Mouse (Mus musculus) lung, adult 10 weeks (tissue): ENCODE data around the gene Psmc3. TPM values are rescaled to one million over a fixed set of nuclear protein-coding genes. Genes with fewer than 3 reads are reported as not detected.

Experiments
- polyA plus RNA-seq: library from polyadenylated mRNA; stranded (reverse); fragments of 350-450 nt; fragmentation: Illumina TruSeq; extraction: RNeasy Lipid Tissue Mini Kit (QIAGEN cat#74804); gene quantifications from one replicate; pipeline ENCODE4 v1.2.3, GENCODE M21; 2014; ENCODE audit warnings: low read depth, low replicate concordance; ENCODE audit not compliant: insufficient read depth

Gene Psmc3
- 141 TPM for polyA plus RNA-seq

DNA sequence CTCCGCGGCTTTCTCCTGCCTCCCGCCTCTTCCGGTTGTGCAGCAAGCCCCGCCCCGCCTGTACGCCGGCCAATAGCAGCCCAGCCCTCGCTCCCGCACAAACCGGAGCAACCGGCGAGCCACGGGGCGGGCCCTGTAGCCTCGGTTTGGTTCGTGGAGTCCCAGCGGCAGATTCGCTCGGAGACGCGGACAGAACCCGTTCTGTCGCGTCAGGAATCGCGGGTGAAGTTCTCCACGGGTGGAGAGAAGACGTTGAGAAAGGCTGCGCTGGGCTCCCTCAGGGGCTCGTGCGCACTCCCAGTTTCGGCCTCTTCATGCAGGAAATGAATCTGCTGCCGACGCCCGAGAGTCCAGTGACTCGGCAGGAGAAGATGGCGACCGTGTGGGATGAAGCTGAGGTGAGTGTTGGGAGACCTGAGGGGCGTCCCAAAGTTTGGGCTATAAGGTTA, at the start of gene Psmc3:
TSS of gene Psmc3 (plus strand) at position 76 of the 449 bp plus-strand sequence.

DNA sequence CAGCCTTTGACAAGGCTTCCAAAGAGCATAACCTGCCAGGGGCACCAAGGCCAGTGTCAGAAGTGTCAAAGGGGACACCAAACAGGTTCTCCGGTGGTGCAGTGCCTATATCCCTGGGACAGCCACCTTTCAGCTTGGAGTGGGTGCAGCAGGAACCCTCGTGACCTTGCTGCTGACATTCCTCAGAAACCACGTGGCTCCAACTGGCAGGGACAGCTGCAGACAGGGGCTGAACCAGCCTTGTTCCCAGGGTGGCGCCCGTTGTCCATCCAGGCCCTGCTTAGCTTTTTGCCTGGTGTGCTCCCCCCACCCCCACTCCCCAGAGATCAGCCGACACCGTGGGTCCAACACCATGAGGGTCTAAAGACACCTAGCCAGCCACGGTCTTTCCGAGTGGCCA, 18.4 kb upstream of the Psmc3 start, which contains the start of gene Rapsn:
TSS of gene Rapsn (plus strand) at position 236 of the 400 bp plus-strand sequence.

DNA sequence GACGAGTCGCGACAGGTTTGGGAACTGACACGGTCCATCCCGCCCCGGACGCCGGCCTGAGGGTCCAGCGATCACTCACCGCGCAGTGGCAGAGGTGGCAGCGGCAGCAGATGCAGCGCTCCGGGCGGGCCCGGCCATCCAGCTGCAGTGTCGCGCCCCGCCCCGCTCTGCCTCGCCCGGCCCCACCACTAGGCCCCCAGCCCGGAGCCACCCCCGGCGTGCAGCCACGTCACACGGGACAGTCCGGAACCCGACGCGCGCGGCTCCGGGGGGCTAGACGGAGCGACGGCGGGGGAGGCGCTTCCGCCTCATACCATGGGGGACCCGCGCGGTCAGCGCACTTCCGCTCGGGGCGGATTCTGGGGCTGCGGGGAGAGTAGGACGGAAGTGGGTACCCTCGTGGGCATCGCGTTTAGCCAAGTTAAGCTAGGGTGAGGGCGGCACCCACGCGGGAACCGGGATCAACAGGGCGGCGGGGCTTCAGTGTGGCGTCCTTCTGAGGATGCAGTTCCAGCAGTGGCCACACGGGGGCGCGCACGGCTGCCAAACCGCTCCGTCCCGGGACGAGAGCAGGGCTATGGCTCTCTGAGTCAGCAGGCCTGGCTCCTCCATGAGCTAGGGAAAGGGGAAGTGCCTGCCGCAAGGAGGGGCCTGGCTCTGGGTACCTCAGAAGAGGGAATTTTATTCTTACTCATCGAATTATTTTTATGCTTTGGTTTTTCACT, 16.4 kb downstream of the Psmc3 start, which contains the start of gene Slc39a13:
TSS of gene Slc39a13 (minus strand) at position 342 of the 725 bp plus-strand sequence.

DNA sequence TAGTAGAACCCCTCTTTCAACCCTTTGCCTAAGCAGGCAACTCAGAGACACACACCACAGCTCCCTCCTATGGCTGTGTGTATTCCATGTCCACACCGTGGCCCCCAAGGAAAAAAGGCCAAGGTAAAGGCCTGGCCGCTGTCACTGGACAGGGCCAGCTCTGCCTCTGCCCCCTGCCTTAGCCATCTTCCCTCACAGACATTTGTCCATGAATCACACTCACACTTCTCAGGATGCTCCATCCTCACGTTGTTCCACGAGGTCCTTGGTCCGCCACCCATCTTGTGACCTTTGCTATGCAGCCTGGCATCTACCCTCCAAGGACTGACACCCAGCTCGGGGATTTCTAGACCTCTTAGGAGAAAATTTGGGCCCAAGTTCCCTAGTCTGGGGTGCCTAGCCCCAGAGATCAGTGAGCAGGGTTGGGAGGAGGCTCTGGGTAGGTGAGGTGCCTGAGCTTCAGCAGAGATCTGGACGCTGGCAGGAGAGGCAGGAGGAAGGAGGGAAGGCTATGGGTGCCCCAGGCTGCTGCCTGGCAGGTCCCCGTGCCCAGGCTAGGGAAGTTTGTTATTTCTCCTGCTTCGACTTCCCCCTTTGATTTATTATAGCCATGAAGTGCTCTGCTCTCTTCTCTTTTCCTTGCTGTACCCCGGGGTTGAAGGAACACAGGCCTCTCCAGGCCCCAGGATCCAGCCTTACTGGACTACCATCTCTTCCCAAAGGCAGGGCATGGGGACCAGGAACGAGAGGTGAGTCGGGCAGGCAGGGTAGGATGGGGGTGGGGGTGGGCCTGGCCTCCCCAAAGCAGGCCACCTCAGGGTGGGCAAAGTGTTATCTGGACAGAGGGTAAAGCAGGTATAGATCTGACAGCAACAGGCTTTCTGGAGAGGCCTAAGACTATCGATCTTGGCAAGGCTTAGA, 28.2 kb downstream of the Psmc3 start, which contains the start of gene Spi1:
TSS of gene Spi1 (plus strand) at position 616 of the 921 bp plus-strand sequence.

Other genes starting within 250 kb of the Psmc3 start
- gene Mtch2, start 206.9 kb upstream of the Psmc3 start, polyA plus RNA-seq: 106 TPM
- gene C1qtnf4, start 168.1 kb upstream of the Psmc3 start, polyA plus RNA-seq: 2.3 TPM
- gene Kbtbd4, start 149.3 kb upstream of the Psmc3 start, polyA plus RNA-seq: 9.1 TPM
- gene Ndufs3, start 149.2 kb upstream of the Psmc3 start, polyA plus RNA-seq: 125 TPM
- gene Celf1, start 113.6 kb upstream of the Psmc3 start, polyA plus RNA-seq: 21.3 TPM
- 1.7 TPM for gene Rapsn, start 18.4 kb upstream of the Psmc3 start, polyA plus RNA-seq
- 22.6 TPM for gene Slc39a13, start 16.4 kb downstream of the Psmc3 start, polyA plus RNA-seq
- gene Spi1, start 28.4 kb downstream of the Psmc3 start, polyA plus RNA-seq: 29.8 TPM
- 3.7 TPM for gene Mybpc3, start 64.1 kb downstream of the Psmc3 start, polyA plus RNA-seq
- 15.5 TPM for gene Madd, start 129.8 kb downstream of the Psmc3 start, polyA plus RNA-seq
- gene Nr1h3, start 148.8 kb downstream of the Psmc3 start, polyA plus RNA-seq: 51.4 TPM
- gene Acp2, start 148.9 kb downstream of the Psmc3 start, polyA plus RNA-seq: 13.0 TPM
- gene Ddb2, start 183.0 kb downstream of the Psmc3 start, polyA plus RNA-seq: 9.9 TPM
- 22.2 TPM for gene Pacsin3, start 201.9 kb downstream of the Psmc3 start, polyA plus RNA-seq
- gene Arfgap2, start 211.0 kb downstream of the Psmc3 start, polyA plus RNA-seq: 38.3 TPM